Mouse (Mus musculus) c-Kit-negative CD71-positive TER-119-positive erythroid progenitor cells, embryonic 14.5 days (primary cell): ENCODE data around the gene Rbm8a.
"Not testable (repeated sequence)": the region's sequence is repeated elsewhere in the genome, so short reads cannot be mapped to it uniquely, and the experiment has no call there.

Experiments used
- DNase-seq: peaks from one replicate; pipeline ENCODE4 v3.0.0-alpha.2; 2013; ENCODE audit warnings: low read depth, low spot score

Gene Rbm8a

DNA sequence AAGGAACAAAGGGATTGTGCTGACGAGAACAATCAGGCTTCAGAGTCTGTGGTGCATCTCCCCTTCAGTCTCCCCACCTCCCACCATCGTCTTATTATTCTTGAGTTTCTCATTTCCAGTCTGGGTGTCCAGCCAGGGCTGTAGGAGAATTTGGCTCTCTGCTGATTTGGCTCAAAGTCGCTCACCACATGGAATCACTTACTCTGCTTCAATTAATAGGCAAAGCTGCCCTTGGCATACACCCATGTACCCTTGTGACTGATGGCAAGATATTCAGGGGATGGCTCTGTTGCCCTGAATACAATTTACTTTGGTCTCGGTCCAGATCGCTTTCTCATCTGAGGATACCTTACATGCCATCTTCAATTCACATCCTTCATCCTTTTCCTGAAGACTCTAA lies 26.4 kb upstream of the Rbm8a start:
- no peak for DNase-seq

DNA sequence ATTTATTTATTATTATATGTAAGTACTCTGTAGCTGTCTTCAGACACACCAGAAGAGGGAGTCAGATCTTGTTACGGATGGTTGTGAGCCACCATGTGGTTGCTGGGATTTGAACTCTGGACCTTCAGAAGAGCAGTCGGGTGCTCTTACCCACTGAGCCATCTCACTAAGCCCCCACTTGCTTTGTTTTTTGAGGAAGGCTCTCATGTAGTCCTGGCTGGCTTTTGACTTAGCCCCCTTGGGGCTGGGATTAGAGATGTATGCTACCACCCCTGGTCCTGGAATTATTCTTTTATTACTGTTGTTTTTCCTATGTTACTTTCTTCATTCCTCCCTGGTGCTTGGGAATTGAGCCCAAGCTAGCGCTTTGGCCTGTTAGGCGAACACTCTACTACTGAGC lies 23.7 kb upstream of the Rbm8a start:
- DNase-seq = not testable (repeated sequence)

DNA sequence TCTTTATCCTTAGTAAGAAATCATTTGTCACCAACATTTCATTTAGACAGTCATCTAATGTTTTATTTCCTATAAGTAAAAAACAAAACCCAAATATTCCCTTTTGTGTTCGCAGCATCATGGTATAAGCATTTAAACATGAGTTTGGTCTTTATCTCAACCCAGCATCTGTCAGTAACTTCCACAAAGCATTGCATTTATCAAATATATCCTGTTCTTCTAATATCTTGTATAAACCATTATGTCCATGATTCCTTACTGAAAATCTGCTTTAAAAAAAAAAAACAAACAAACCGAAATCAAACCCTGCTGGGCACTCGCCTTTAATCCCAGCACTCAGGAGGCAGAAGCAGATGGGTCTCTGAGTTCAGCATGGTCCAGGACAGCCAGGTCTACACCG lies 23.1 kb upstream of the Rbm8a start:
- no peak for DNase-seq

DNA sequence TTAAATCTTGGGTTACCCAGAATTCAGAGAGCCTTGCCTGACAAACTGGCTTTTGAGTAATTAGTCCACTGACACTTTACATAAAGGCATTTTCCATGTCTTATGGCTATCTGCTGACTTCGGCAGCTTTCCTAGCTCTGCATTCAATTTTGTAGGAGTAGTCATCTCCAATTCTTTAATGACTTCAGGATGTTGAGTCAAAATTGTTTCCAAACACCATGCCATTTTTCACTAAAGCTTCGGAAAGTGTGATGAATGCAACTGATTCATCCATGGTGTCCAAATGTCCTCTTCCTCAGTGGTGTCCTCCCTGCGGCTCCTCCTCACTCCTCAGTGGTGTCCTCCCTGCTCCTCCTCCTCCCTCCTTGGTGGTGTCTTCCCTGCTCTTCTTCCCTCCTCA lies 11.8 kb upstream of the Rbm8a start:
- DNase-seq = no peak

DNA sequence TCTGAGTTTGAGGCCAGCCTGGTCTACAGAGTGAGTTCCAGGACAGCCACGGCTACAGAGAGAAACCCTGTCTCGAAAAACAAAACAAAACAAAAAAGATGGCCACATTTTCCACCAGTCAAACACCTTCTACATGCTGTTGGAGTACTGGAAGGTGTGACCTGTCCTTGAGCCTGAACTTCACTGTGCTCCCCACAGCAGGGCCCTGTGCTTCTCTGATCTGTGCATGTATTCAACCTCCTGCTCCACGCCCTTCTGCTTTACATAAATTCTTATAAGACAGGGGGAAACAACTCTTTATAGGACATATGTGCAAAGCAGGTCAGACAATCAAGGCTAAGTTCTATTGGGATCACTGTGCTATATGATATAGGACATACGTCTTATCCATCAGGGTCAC lies 6.5 kb upstream of the Rbm8a start:
- DNase-seq = no peak

DNA sequence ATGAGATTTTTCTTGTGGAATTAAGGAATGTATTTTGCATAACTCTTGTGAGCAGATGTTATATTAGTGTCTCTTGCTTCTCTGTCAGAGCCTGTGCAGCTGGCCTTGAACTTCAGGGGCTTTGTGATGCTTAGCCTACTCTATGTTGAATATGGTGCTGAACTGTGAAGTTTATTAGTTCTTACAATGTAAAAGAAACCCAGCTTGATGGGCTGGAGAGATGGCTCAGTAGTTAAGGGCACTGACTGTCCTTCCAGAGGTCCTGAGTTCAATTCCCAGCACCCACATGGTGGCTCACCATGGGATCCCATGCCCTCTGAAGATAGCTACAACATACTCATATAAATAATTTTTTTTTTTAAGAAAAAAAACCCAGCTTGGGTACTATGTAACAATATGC lies 2.3 kb downstream of the Rbm8a start:
- DNase-seq = no peak

DNA sequence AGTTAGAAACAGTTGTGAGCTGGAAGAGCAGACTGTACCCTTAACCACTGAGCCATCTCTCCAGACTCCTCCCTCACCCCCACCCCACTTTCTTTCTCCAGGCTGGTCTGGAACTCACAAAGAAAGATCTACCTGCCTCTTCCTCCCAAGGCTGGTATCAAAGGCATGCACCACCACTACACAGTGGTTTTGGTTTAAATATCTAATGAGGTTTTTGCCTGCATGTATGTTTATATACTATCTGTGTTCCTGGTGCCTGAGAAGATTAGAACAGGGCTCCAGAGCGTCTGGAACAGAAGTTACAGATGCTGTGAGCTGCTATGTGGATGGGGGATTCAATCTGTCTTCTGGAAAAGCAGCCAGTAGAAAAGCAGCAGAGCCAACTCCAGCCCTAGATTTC lies 4.3 kb downstream of the Rbm8a start:
- no peak for DNase-seq

DNA sequence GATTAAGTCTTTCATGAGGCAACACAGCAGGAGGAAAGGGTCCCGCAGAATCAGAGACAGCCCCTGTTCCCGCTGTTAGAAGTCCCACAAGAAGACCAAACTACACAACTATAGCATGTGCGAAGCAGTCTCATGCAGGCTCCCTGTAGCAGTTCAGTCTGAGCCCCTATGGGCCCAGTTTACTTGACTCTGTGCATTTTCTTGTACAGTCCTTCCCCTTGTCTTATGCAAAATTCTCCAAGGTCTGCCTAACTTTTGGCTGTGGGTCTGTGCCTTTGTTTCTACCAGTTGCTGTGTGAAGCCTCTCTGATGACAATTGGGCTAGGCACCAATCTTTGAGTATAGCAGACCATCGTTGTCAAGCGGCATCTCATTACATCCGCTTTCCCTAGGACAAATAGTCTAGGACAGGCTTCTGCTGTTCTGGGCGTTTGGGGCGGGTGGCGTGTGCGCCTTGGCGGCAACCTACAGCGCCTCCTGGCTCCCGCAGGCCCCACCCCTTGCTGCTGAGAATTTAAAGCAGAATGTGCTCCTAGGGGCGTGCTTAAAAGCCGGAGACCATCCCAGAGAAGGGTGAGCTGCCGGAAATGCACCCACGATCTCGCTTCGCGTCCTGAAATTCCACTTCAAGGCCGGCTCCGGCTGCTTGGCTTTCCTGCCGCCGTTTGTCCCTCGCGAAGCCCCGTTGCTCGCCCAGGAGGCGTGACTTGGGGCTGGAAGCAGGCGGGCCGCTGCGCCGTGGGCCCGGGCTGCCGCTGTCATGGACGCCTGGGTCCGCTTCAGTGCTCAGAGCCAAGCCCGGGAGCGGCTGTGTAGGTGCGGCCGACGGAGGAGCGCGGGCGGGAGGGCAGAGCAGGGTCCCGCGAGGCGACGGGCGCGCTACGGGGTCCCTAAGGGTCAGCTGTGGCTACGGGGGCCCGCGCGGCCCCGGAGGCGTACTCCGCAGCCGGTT lies 5.5 kb downstream of the Rbm8a start, which contains the start of the genes Pex11b and Gm42957:
Gene Pex11b (plus strand): TSS at position 449 of the 952 bp plus-strand sequence.
Gene Gm42957 (plus strand): TSS at position 547 of the 952 bp plus-strand sequence.
- DNase-seq = peak; percentile 52

DNA sequence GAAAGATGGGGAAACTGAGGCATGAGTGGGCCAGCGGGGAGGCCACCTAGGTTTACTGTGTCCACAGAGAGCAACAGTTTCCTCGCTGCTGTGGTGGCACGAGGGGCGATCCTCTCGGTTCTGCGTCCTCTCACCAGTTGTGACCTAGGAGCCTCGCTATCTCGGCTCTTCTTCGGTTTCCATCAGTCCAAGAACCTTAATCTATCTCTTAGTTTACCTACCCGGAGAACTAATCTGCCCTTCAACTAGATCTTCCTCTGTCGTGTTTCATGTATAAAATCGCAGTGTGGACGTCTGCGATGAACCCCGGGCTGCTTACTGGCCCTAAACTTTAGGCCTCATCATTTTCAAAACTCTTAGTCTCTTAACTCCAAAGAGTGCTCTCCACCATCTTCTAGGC lies 6.2 kb downstream of the Rbm8a start:
- DNase-seq = no peak

DNA sequence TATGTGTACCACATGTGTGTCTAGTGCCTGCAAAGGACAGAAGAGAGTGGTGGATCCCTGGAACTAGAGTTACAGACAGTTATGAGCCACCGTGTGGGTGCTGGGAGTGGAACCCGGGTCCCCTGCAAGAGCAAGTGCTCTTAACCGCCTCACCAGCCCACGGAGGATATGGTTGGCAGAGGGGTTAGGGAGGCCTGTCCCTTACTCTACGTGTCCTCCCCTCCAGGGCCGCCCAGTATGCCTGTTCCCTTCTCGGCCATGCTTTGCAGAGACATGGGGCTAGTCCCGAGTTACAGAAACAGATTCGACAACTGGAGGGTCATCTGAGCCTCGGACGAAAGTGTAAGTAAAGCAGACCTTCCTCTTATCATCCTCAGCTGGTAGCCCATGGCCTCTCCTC lies 6.7 kb downstream of the Rbm8a start:
- no peak for DNase-seq

DNA sequence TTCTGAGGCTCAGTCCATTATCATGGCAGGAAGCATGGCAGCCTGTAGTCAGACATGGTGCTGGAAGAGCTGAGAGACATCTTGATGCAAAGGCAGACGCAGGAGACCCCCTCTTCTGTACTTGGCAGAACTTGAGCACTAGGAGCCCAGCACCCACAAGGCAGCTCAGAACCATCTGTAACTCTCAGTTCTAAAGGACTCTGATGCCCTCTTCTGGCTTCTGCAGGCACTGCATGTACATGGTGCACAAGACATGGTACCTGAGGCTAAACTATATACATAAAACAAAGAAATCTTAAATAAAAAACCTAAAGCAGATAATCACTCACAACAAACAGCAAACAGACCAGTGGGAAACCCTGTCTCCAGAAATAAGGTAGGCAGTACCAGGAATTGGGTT lies 9.5 kb downstream of the Rbm8a start:
- peak; percentile 40 for DNase-seq

DNA sequence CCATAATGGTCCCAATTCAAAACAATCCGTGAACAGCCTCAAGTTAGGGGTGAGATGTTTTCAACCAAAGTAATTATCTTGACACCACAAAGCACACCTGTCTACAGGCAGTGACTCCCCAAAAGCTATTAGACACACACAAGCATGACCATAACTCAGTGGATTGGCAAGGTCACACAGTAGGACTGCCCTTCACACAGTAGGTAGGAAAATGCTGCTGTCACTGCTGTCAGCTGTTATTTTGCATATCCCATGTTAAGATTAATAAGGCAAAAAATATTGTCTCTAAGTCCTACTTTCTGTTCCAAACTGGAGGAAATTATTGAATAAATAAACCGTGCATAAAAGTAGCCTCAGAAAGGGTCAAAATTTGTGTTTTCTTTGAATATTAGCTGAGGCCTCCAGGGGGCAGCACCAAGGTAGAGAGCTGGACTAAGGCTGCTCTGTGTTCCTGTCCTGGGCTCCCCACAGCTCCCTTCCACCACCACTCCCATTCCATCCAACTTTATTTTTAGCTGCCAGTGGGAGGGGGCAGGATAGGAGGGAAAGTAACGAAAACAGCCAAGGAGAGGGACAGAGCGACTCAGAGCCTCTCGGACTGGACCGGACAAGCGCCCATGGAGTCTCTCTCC lies 15.4 kb downstream of the Rbm8a start, which contains the start of gene Itga10:
Gene Itga10 (plus strand): TSS at position 567 of the 632 bp plus-strand sequence.
- no peak for DNase-seq

DNA sequence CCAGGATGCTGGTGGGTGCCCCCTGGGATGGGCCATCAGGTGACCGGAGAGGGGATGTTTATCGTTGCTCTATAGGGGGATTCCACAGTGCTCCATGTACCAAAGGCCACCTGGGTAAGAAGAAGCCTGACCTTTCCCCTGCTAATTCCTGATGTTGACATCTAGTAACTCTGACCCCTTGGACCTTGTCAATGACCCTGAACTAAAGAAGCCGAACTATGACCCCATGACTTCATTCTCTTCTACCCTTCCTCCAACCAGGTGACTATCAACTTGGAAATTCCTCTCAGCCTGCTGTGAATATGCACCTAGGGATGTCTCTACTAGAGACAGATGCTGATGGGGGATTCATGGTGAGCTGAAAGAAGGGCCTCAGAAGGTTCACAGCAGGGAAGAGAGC lies 17.6 kb downstream of the Rbm8a start:
- DNase-seq = no peak

DNA sequence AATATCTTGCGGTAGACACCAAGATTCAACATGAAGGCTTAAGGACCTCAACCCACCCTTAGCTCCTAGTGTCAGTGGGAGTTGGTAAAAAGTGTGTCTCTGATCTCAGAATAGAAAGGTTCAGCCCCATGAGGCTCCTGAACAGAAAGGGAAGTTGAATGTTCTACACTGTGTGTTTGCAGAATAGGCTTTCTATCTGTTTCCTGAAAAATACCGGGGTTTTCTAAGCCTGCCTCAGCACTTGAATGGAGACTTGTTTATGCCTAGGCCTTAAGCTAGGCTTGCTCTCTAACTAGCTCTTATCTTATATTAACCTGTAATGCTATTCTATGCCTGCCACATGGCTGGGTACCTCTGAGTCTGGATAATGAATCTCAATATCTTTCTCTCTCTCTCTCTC lies 31.2 kb downstream of the Rbm8a start:
- DNase-seq = no peak

DNA sequence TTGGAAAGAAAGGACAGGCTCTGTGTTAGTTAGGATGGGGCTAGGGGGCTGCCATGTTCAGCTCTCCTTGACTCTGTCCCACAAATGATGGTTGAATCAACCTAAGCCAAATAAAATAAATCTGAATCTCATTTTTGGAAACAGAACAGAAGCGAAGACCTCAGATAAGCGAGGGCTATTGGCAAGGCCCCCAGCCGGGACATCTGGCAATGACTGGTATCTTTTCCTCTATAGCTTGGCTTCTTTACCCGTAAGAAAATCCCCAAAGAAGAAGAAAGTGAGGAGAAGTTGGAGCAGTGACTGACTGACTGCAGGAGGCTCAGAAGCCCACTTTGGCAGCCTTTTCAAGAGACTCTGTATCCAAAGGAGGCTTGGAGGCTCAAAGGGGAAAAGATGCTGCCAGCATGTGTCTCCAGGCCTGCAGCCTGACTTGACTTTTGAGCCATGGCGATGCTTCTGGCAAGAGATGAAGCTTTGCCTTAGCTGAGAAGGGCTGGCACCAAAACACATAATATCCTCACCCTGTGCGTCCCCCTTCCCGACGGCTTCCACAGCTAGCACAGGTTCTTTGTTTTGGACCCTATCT lies 33.1 kb downstream of the Rbm8a start:
- no peak for DNase-seq

DNA sequence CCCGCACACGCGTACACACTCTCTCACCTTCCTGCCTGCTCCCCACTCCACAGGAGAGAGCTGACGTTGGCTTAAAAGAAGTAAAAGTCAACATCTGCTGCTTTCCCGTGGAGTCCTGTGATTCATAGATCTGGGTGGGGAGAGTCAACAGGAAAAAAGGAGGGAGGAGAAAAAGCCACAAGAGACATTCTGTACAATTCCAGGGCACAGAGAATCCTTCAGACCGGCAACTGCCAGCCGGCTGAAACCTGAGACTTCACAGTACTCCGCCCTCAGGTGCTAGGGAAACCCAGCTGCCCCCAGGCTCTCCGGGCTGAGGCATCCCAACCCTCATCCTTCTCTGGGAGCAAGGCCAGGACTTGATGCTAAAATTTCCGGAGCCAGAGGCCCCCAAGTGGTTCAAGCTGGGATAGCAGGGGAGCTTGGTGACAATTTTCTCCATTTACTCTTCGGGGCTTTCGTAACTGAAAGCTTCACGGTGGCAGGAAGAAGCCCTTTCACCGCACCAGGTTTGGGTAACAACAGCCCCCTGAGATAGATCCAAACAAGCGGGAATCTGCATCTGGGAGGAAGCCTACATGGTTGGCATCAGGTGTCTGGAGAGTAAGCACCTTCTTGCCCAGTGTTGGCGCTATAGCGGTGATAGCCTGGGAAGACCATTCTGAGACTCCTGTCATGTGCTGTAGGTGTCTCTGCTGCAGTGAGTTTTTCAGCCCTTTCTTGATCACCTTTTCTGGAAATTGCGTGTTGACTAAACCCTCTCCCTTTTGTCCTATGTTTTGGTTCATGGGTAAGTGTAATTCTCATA lies 33.9 kb downstream of the Rbm8a start:
- DNase-seq = no peak

DNA sequence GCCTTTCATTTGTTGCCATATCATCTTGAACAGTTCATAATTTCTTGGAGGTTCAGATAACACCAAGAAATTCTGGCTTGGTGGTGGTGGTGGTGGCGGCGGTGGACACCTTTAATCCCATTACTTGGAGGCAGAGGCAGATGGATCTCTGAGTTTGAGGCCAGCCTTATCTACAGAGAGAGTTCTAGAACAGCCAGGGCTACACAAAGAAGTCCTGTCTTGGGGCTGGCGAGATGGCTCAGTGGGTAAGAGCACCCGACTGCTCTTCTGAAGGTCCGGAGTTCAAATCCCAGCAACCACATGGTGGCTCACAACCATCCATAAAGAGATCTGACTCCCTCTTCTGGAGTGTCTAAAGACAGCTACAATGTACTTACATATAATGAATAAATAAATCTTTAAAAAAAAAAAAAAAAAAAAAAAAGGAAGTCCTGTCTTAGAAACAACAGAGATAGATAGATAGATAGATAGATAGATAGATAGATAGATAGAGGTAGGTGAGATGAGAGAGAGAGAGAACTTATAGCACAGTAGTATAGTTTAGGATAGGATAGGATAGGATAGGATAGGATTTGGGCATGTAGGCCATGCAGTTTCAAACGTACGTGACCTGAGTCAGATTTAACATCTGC lies 36.1 kb downstream of the Rbm8a start:
- not testable (repeated sequence) for DNase-seq

DNA sequence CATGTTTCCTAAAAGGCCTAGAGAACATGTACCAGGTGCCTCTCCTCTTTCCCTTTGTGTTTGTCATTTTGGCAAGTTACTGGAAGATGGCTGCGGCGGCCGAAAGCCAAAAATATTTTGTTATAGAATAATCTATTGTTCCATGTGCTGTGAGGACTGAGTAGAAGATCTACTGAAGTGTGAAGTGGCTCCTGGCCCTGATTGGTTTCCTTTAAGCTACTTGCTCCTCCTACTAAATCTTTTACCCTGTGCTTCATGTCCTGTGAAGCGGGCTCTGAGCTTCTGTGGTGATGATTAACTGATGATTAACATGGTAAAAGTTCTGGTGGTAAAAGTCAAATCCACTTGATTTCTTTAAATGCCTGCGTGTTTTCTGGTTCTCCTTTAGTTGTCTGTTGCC lies 37.2 kb downstream of the Rbm8a start:
- DNase-seq = no peak

DNA sequence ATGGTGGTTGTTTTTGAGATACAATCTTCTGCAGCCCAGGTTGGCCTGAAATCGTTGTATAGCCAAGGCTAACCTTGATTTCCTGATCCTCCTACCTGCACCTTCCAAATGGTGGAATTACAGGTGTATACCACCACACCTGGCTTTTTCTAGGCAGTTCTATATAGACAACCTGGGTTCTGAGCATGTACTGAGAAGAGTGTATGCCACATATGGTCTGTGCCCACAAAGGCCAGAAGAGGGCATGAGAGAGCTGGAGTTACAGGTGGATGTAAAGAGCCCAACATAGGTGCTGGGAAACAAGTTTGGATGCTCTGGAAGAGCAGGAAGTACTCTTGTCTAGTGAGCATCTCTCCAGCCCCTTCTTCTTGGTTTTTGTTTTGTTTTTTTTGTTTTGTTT lies 37.6 kb downstream of the Rbm8a start:
- DNase-seq = no peak

DNA sequence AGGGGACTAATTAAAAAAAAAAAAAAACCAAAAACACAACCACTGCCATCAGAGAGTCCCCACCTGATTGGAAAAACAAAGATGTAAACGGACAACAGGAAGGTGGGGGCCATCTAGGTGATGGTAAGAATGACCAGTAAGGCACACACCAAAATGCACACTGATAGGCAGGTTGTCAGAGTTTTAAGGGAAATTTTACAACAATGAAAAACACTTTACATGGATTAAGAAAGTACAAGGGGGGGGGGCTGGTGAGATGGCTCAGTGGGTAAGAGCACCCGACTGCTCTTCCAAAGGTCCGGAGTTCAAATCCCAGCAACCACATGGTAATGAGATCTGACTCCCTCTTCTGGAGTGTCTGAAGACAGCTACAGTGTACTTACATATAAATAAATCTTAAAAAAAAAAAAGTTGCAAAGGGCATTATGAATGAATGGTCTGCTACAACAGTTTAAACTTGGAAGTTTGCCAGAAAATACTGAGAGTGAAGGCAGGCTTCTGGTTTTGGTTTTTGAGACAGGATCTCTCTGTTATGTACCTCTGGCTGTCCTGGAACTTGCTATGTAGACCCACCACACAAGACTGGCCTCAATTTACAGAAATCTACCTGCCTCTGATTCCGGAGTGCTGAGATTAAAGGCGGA lies 38.8 kb downstream of the Rbm8a start:
- DNase-seq = no peak
